Mouse (Mus musculus): Measurements from ENCODE around the gene Erc1. TPM values are rescaled to one million over a fixed set of nuclear protein-coding genes. Genes with fewer than 3 reads are reported as not detected.
A peak's percentile ranks its signal among the peaks of the same experiment; 100 is the strongest.
"Not testable (repeated sequence)": the region's sequence is repeated elsewhere in the genome, so short reads cannot be mapped to it uniquely, and the experiment has no call there.

Gene Erc1
- polyA plus RNA-seq, 1 experiment from 2014 or later = 22.1 TPM

- Histone ChIP-seq H3K4me2 (no peak overlapping the region), H3K36me3 (peaks cover 4% of the 10 kb centered on the region; the same call in 1 of the 2 replicates), H3K9ac (no peak overlapping the region), H3K9me3 (no peaks in the 10 kb centered on the region), H3K4me1 (peaks cover 3% of the 10 kb centered on the region), H3K4me3 (no peak overlapping the region), H3K27ac (no peak overlapping the region), H3K27me3 (no peaks in the 10 kb centered on the region)
- no peak for ATAC-seq (ENCODE audit: insufficient number of reproducible peaks, low FRiP score, low TSS enrichment, low read depth)
Measured at GRCm38 (mm10) chr6:119686470-119686869, 161.5 kb downstream of the Erc1 start.

- no peak overlapping the region for H3K27ac ChIP-seq
- H3K27me3 ChIP-seq = no peaks in the 10 kb centered on the region
- H3K4me3 ChIP-seq = no peak overlapping the region
- H3K9ac ChIP-seq = no peak overlapping the region
- H3K4me1 ChIP-seq = peaks cover 3% of the 10 kb centered on the region
- H3K4me2 ChIP-seq = no peak overlapping the region
- 75% methylated on average over 2 of the region's 2 CpGs for WGBS
- H3K9me3 ChIP-seq = no peaks in the 10 kb centered on the region
- no peaks in the 10 kb centered on the region; the same call in 1 of the 2 replicates for H3K36me3 ChIP-seq
- no peak for ATAC-seq (ENCODE audit: insufficient number of reproducible peaks, low FRiP score, low TSS enrichment, low read depth)
Measured at GRCm38 (mm10) chr6:119680746-119681145, 167.2 kb downstream of the Erc1 start.

- H3K27me3 ChIP-seq = no peaks in the 10 kb centered on the region
- H3K9ac ChIP-seq = no peak overlapping the region
- H3K27ac ChIP-seq = no peak overlapping the region
- peaks cover 6% of the 10 kb centered on the region for H3K4me1 ChIP-seq
- no peaks in the 10 kb centered on the region for H3K36me3 ChIP-seq
- 87% methylated on average over 7 of the region's 7 CpGs for WGBS
- H3K9me3 ChIP-seq = no peaks in the 10 kb centered on the region
- H3K4me3 ChIP-seq = no peak overlapping the region
- no peak for ATAC-seq (ENCODE audit: insufficient number of reproducible peaks, low FRiP score, low TSS enrichment, low read depth)
- no peak overlapping the region for H3K4me2 ChIP-seq
Measured at GRCm38 (mm10) chr6:119674811-119675209, 173.2 kb downstream of the Erc1 start.

- H3K27me3 ChIP-seq = no peaks in the 10 kb centered on the region
- peak overlapping the region; percentile 47; the same call in 1 of the 2 replicates for H3K27ac ChIP-seq
- H3K9me3 ChIP-seq = no peaks in the 10 kb centered on the region
- no peaks in the 10 kb centered on the region for H3K36me3 ChIP-seq
- no peak overlapping the region for H3K4me2 ChIP-seq
- peaks cover 6% of the 10 kb centered on the region for H3K4me1 ChIP-seq
- H3K9ac ChIP-seq = no peak overlapping the region
- no peak for ATAC-seq (ENCODE audit: insufficient number of reproducible peaks, low FRiP score, low TSS enrichment, low read depth)
- no peak overlapping the region for H3K4me3 ChIP-seq
- WGBS = 49% methylated on average over 5 of the region's 5 CpGs
Measured at GRCm38 (mm10) chr6:119674201-119674810, 173.7 kb downstream of the Erc1 start.

- no peak overlapping the region for H3K27ac ChIP-seq
- peaks cover 6% of the 10 kb centered on the region for H3K4me1 ChIP-seq
- H3K4me3 ChIP-seq = no peak overlapping the region
- 47% methylated on average over 3 of the region's 3 CpGs for WGBS
- H3K4me2 ChIP-seq = no peak overlapping the region
- H3K9ac ChIP-seq = no peak overlapping the region
- no peaks in the 10 kb centered on the region for H3K9me3 ChIP-seq
- no peaks in the 10 kb centered on the region for H3K27me3 ChIP-seq
- no peaks in the 10 kb centered on the region for H3K36me3 ChIP-seq
- no peak for ATAC-seq (ENCODE audit: insufficient number of reproducible peaks, low FRiP score, low TSS enrichment, low read depth)
Measured at GRCm38 (mm10) chr6:119669746-119670145, 178.2 kb downstream of the Erc1 start.

GRCm38 (mm10) chr6:119662936-119663335 is 185.0 kb downstream of the Erc1 start:
- no peak overlapping the region for H3K27ac ChIP-seq
- no peak for ATAC-seq (ENCODE audit: insufficient number of reproducible peaks, low FRiP score, low TSS enrichment, low read depth)
- no peak overlapping the region for H3K4me3 ChIP-seq

GRCm38 (mm10) chr6:119661081-119661493 is 186.9 kb downstream of the Erc1 start:
- WGBS = 44% methylated on average over 3 of the region's 3 CpGs
- H3K4me3 ChIP-seq = no peak overlapping the region
- no peak overlapping the region for H3K4me2 ChIP-seq
- H3K27me3 ChIP-seq = no peaks in the 10 kb centered on the region
- H3K27ac ChIP-seq = peak overlapping the region; percentile 51
- no peak overlapping the region for H3K9ac ChIP-seq
- H3K36me3 ChIP-seq = no peaks in the 10 kb centered on the region
- H3K4me1 ChIP-seq = peaks cover 4% of the 10 kb centered on the region; the same call in 1 of the 2 replicates
- no peak for ATAC-seq (ENCODE audit: insufficient number of reproducible peaks, low FRiP score, low TSS enrichment, low read depth)
- H3K9me3 ChIP-seq = no peaks in the 10 kb centered on the region

More at GRCm38 (mm10) chr6:119662936-119663335, 185.0 kb downstream of the Erc1 start:
- Histone ChIP-seq H3K36me3 (no peaks in the 10 kb centered on the region), H3K27me3 (no peaks in the 10 kb centered on the region), H3K4me1 (peaks cover 4% of the 10 kb centered on the region; the same call in 1 of the 2 replicates), H3K4me2 (no peak overlapping the region), H3K9ac (no peak overlapping the region), H3K9me3 (no peaks in the 10 kb centered on the region)
- WGBS = 63% methylated on average over 2 of the region's 2 CpGs

GRCm38 (mm10) chr6:119658441-119658840 is 189.5 kb downstream of the Erc1 start:
- Histone ChIP-seq H3K9ac (no peak overlapping the region), H3K4me2 (no peak overlapping the region), H3K27ac (no peak overlapping the region), H3K27me3 (no peaks in the 10 kb centered on the region), H3K4me3 (no peak overlapping the region), H3K9me3 (no peaks in the 10 kb centered on the region), H3K36me3 (no peaks in the 10 kb centered on the region), H3K4me1 (peaks cover 4% of the 10 kb centered on the region; the same call in 1 of the 2 replicates)
- 89% methylated on average over 2 of the region's 2 CpGs for WGBS
- ATAC-seq (ENCODE audit: insufficient number of reproducible peaks, low FRiP score, low TSS enrichment, low read depth) = no peak

- WGBS = 85% methylated on average over 7 of the region's 7 CpGs
- H3K9ac ChIP-seq = no peak overlapping the region
- no peaks in the 10 kb centered on the region for H3K27me3 ChIP-seq
- H3K4me2 ChIP-seq = no peak overlapping the region
- peaks cover 4% of the 10 kb centered on the region; the same call in 1 of the 2 replicates for H3K4me1 ChIP-seq
- H3K9me3 ChIP-seq = no peaks in the 10 kb centered on the region
- H3K4me3 ChIP-seq = no peak overlapping the region
- no peaks in the 10 kb centered on the region for H3K36me3 ChIP-seq
- no peak for ATAC-seq (ENCODE audit: insufficient number of reproducible peaks, low FRiP score, low TSS enrichment, low read depth)
- no peak overlapping the region for H3K27ac ChIP-seq
Measured at GRCm38 (mm10) chr6:119657418-119658178, 190.4 kb downstream of the Erc1 start.

GRCm38 (mm10) chr6:119654777-119655176 is 193.2 kb downstream of the Erc1 start:
- not testable (repeated sequence) for H3K4me1 ChIP-seq; ATAC-seq (ENCODE audit: insufficient number of reproducible peaks, low FRiP score, low TSS enrichment, low read depth); H3K4me2 ChIP-seq; H3K9me3 ChIP-seq; H3K27me3 ChIP-seq; H3K4me3 ChIP-seq; H3K36me3 ChIP-seq; H3K27ac ChIP-seq; H3K9ac ChIP-seq
- WGBS = 82% methylated on average over 2 of the region's 2 CpGs

- Histone ChIP-seq H3K9me3 (no peaks in the 10 kb centered on the region), H3K36me3 (no peaks in the 10 kb centered on the region), H3K4me1 (no peaks in the 10 kb centered on the region), H3K27ac (no peak overlapping the region), H3K27me3 (no peaks in the 10 kb centered on the region), H3K4me2 (no peak overlapping the region), H3K9ac (no peak overlapping the region), H3K4me3 (no peak overlapping the region)
- no peak for ATAC-seq (ENCODE audit: insufficient number of reproducible peaks, low FRiP score, low TSS enrichment, low read depth)
- WGBS = 75% methylated on average over 14 of the region's 14 CpGs
Measured at GRCm38 (mm10) chr6:119643880-119644460, 204.0 kb downstream of the Erc1 start.

- no peak overlapping the region for H3K9ac ChIP-seq
- H3K4me1 ChIP-seq = no peaks in the 10 kb centered on the region
- WGBS = 76% methylated on average over 7 of the region's 7 CpGs
- no peak overlapping the region for H3K27ac ChIP-seq
- H3K36me3 ChIP-seq = no peaks in the 10 kb centered on the region
- H3K27me3 ChIP-seq = no peaks in the 10 kb centered on the region
- H3K4me3 ChIP-seq = no peak overlapping the region
- H3K9me3 ChIP-seq = no peaks in the 10 kb centered on the region
- ATAC-seq (ENCODE audit: insufficient number of reproducible peaks, low FRiP score, low TSS enrichment, low read depth) = no peak
- no peak overlapping the region for H3K4me2 ChIP-seq
Measured at GRCm38 (mm10) chr6:119643178-119643728, 204.7 kb downstream of the Erc1 start.
